Mouse (Mus musculus) granulocyte monocyte progenitor cell, adult 5-6 weeks (primary cell): Measurements from ENCODE around the gene Nrxn1. TPM values are rescaled to one million over a fixed set of nuclear protein-coding genes. Genes with fewer than 3 reads are reported as not detected.

ENCODE experiments used
- ATAC-seq: replicated peaks from 2 replicates; pipeline ENCODE4 v1.8.0; 2016; ENCODE audit warnings: mild to moderate bottlenecking, moderate TSS enrichment, inconsistent platforms; ENCODE audit not compliant: poor library complexity, severe bottlenecking
- total RNA-seq, 2 experiments: library from RNA; stranded (forward) in 1 of 2; stranded (reverse) in 1 of 2; fragments of 200-712, 200-1000 nt in 1 of 2; fragments of >200 nt in 1 of 2; fragmentation: Nextera tagmentation in 1 of 2; gene quantifications; 2 replicates each; pipeline ENCODE4 v1.2.3; 2014 to 2017

Nrxn1 gene
- total RNA-seq, 2 experiments from 2014 or later, result 7.7 to 8.6 TPM

- ATAC-seq, result no peak
These were observed 279.1 kb downstream of the Nrxn1 start for GRCm38 (mm10) chr17:90813760-90814159.

GRCm38 (mm10) chr17:90812485-90812884 lies 280.4 kb downstream of the Nrxn1 start:
- ATAC-seq, result no peak

GRCm38 (mm10) chr17:90809197-90810163 lies 283.4 kb downstream of the Nrxn1 start:
- ATAC-seq, result peak; percentile 91

GRCm38 (mm10) chr17:90808256-90808655 lies 284.6 kb downstream of the Nrxn1 start:
- ATAC-seq, result no peak

- ATAC-seq, result no peak
These were observed 285.7 kb downstream of the Nrxn1 start for GRCm38 (mm10) chr17:90807199-90807598.

GRCm38 (mm10) chr17:90798689-90799088 lies 294.2 kb downstream of the Nrxn1 start:
- ATAC-seq, result no peak

- ATAC-seq, result peak; percentile 94
These were observed 295.1 kb downstream of the Nrxn1 start for GRCm38 (mm10) chr17:90797659-90798288.

- no peak for ATAC-seq
These were observed 295.9 kb downstream of the Nrxn1 start for GRCm38 (mm10) chr17:90796974-90797373.

- ATAC-seq, result no peak
These were observed 304.3 kb downstream of the Nrxn1 start for GRCm38 (mm10) chr17:90788491-90789127.

- no peak for ATAC-seq
These were observed 304.8 kb downstream of the Nrxn1 start for GRCm38 (mm10) chr17:90788040-90788439.

- no peak for ATAC-seq
These were observed 305.6 kb downstream of the Nrxn1 start for GRCm38 (mm10) chr17:90787121-90787788.

GRCm38 (mm10) chr17:90780481-90780880 lies 312.4 kb downstream of the Nrxn1 start:
- ATAC-seq, result no peak

GRCm38 (mm10) chr17:90775397-90775796 lies 317.5 kb downstream of the Nrxn1 start:
- ATAC-seq, result no peak

- no peak for ATAC-seq
These were observed 319.6 kb downstream of the Nrxn1 start for GRCm38 (mm10) chr17:90773233-90773632.

- ATAC-seq, result no peak
These were observed 324.7 kb downstream of the Nrxn1 start for GRCm38 (mm10) chr17:90768216-90768615.

GRCm38 (mm10) chr17:90727124-90727523 lies 365.7 kb downstream of the Nrxn1 start:
- ATAC-seq, result no peak

- no peak for ATAC-seq
These were observed 388.1 kb downstream of the Nrxn1 start for GRCm38 (mm10) chr17:90704773-90705172.

GRCm38 (mm10) chr17:90702626-90703025 lies 390.2 kb downstream of the Nrxn1 start:
- no peak for ATAC-seq

- no peak for ATAC-seq
These were observed 396.6 kb downstream of the Nrxn1 start for GRCm38 (mm10) chr17:90696071-90696800.

GRCm38 (mm10) chr17:90695086-90695584 lies 397.7 kb downstream of the Nrxn1 start:
- ATAC-seq, result no peak
